Mouse (Mus musculus) liver, embryonic 14.5 days (tissue): ENCODE measurements around the gene Efna1. TPM values are rescaled to one million over a fixed set of nuclear protein-coding genes. Genes with fewer than 3 reads are reported as not detected.

Experiments used
- ATAC-seq: fragments of 200-750 bp; cut with Nextera tagmentation; 2 replicates; pipeline ENCODE4 v1.8.0; 2017; ENCODE audit warnings: moderate number of reproducible peaks, mild to moderate bottlenecking, moderate library complexity; ENCODE audit not compliant: insufficient read depth
- DNase-seq, 3 experiments: peaks; one replicate each; pipeline ENCODE4 v3.0.0-alpha.2; 2012 to 2013; ENCODE audit warnings: low read depth in 3 of 3, low spot score in 3 of 3
- H3K27ac ChIP-seq: fragments of 300-500 bp; sonication (generic); 2 replicates; pipeline ENCODE4 v1.5.1; 2014; ENCODE audit warnings: moderate library complexity, mild to moderate bottlenecking, control low read depth, inconsistent platforms
- H3K27me3 ChIP-seq: fragments of 300-500 bp; sonication (generic); 2 replicates; pipeline ENCODE4 v1.6.1; 2014; ENCODE audit warnings: mild to moderate bottlenecking, low read length, moderate library complexity; ENCODE audit not compliant: control insufficient read depth, insufficient read depth
- H3K36me3 ChIP-seq: fragments of 300-500 bp; sonication (generic); replicated peaks from 2 replicates; pipeline ENCODE4 v1.6.1; 2014; ENCODE audit warnings: low read depth; ENCODE audit not compliant: control insufficient read depth, insufficient read depth
- H3K4me1 ChIP-seq, 2 experiments: fragments of 200-500 bp in 1 of 2; fragments of 300-500 bp in 1 of 2; sonication (generic) in 1 of 2; replicated peaks; 2 replicates each; pipeline ENCODE4 v1.6.1; 2012 to 2014; ENCODE audit warnings: antibody characterized with exemption in 1 of 2, inconsistent platforms in 1 of 2, low read length in 1 of 2; ENCODE audit not compliant: control insufficient read depth in 2 of 2, insufficient read depth in 2 of 2
- H3K4me2 ChIP-seq: fragments of 300-500 bp; sonication (generic); 2 replicates; pipeline ENCODE4 v1.6.1; 2014; ENCODE audit warnings: low read depth, mild to moderate bottlenecking, control low read depth, moderate library complexity
- H3K4me3 ChIP-seq, 2 experiments: fragments of 200-500 bp in 1 of 2; fragments of 300-500 bp in 1 of 2; sonication (generic) in 1 of 2; 2 replicates each; pipeline ENCODE4 v1.5.1; 2012 to 2014; ENCODE audit warnings: low read depth in 2 of 2, low read length in 2 of 2, mild to moderate bottlenecking in 2 of 2, control low read depth in 1 of 2, inconsistent platforms in 1 of 2, moderate library complexity in 1 of 2; ENCODE audit not compliant: insufficient read depth in 1 of 2
- H3K9ac ChIP-seq: fragments of 300-500 bp; sonication (generic); replicated peaks from 2 replicates; pipeline ENCODE4 v1.6.1; 2014; ENCODE audit warnings: mild to moderate bottlenecking, control low read depth, moderate library complexity
- H3K9me3 ChIP-seq: fragments of 300-500 bp; sonication (generic); 2 replicates; pipeline ENCODE4 v1.6.1; 2016; ENCODE audit warnings: low read length, mixed read lengths; ENCODE audit not compliant: control insufficient read depth
- CTCF ChIP-seq: IDR thresholded peaks from 2 replicates; pipeline ENCODE4 v1.5.1; 2016; ENCODE audit warnings: antibody characterized with exemption, low read depth, control low read depth
- EP300 ChIP-seq: IDR thresholded peaks from 2 replicates; pipeline ENCODE4 v1.6.1; 2016; ENCODE audit warnings: antibody characterized with exemption, low read depth
- WGBS: fragments of 180-500 bp; shearing (Covaris S2); extraction: QIAGEN DNeasy Blood & Tissue Kit; methylation state at CpG from one replicate; pipeline ENCODE4 v1.1.7; 2014; ENCODE audit not compliant: insufficient replicate concordance; 5-methylcytosine and 5-hydroxymethylcytosine counted together
- polyA plus RNA-seq, 2 experiments: library from polyadenylated mRNA; depleted of rRNA in 1 of 2; stranded (reverse) in 1 of 2; unstranded in 1 of 2; fragments of >200 nt; fragmentation: Nextera tagmentation in 1 of 2; extraction: Ambion mirVana in 1 of 2; gene quantifications; 2 replicates each; pipeline versions ENCODE4 v1.2.1 to v1.2.3; 2012 to 2014

The Efna1 gene
- polyA plus RNA-seq, 2 experiments, result 2.9 to 3.7 TPM

DNA sequence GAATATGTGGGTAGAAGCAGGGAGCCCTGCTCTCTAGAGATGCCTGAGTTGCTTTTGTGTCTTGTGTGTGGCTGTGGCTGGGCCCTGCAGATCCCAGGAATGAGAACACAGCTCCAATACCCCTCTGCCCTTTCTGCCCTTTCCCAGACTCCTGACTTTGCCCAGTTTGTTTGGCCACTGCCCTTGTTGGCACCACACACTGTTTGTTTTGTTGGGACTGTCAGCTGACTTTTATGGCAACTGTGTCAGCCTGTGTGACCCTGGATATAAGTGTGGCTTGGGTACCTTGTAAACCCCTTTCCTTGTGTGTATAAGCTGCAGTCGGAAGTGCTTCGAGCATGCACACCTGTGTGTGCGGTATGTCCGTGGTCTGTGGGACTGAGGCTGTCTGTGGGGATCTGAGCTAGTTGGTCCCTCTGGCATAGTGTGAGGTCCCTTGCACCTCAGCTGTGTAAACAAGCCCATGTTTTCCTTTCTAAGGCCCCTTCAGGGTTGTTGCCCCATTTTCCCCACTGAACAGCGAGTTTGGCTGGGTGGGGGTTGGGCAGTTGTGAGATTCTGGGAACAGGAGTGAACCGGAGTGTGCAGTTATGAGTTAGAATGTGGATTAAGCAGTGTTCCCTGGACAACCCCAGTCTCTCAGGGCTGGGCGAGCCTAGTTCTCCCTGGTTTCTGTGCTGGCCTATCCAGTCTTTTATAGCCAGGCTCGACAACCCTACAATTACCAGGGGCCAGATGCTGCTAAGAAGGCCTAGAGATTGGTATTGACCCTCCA is 24.8 kb upstream of the Efna1 start:
- no peaks in the 10 kb centered on the region; the same call in 1 of the 2 replicates for H3K27me3 ChIP-seq
- H3K4me2 ChIP-seq, result no peak overlapping the region
- no peak overlapping the region for H3K4me3 ChIP-seq
- no peaks in the 10 kb centered on the region for H3K9me3 ChIP-seq
- WGBS, result 49% methylated on average over 8 of the region's 8 CpGs
- TF ChIP-seq CTCF (no peak), EP300 (no peak)
- no peak overlapping the region for H3K27ac ChIP-seq
- H3K9ac ChIP-seq, result no peak overlapping the region
- ATAC-seq (no peak), DNase-seq (no peak)
- no peaks in the 10 kb centered on the region for H3K36me3 ChIP-seq
- peaks cover 0 to 3% of the 10 kb centered on the region in 2 experiments; a peak in 1 of 4 replicates for H3K4me1 ChIP-seq

DNA sequence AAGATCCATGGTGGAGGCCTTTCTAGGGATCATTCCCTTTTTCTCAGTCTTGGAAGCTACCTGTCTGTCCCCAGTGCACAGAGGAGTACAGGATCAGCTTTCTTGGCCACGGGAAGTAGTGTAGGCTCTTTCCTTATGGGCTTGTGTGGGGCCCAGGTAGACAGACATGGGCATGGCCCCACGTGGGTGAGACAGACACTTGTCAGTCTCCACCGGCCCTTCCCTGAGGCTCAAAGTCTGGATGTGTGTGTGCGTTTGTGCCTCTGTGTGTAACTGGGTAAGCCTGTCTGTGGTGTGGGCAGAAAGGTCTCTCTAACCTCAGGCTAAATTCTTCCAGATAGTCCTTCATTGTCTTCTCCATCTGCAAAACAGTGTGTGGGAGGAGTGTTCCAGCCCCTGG is 24.2 kb upstream of the Efna1 start:
- Histone ChIP-seq H3K9me3 (no peaks in the 10 kb centered on the region), H3K27me3 (peaks cover 2% of the 10 kb centered on the region), H3K4me3 (no peak overlapping the region), H3K27ac (no peak overlapping the region), H3K4me2 (no peak overlapping the region), H3K4me1 (peaks cover 0 to 3% of the 10 kb centered on the region in 2 experiments; a peak in 1 of 4 replicates), H3K9ac (no peak overlapping the region), H3K36me3 (no peaks in the 10 kb centered on the region)
- 53% methylated on average over 4 of the region's 4 CpGs for WGBS
- TF ChIP-seq CTCF, result no peak
- ATAC-seq (no peak), DNase-seq (no peak)

DNA sequence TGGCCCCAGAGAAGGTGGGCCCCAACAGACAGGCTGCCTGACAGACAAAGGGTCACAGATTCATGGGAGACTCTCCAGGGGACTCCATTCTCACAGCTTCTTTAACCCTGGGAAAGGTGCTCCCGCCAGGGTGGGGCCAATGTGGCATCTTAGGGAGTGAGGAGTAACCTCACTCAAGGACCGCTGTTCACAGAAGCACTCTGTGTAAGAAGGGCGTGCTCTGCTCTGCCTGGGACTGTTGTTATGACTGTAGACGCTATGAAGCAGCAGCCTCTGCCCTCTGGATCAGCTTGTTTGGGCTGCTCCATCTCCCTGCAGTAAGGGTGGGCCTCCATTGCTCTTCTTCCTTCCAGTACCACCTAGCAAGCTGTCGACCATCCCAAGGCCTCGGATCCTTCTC is 23.5 kb upstream of the Efna1 start:
- Histone ChIP-seq H3K27ac (no peak overlapping the region), H3K4me2 (no peak overlapping the region), H3K4me1 (peaks cover 0 to 3% of the 10 kb centered on the region in 2 experiments; a peak in 1 of 4 replicates), H3K9ac (no peak overlapping the region), H3K36me3 (no peaks in the 10 kb centered on the region), H3K27me3 (peaks cover 6% of the 10 kb centered on the region), H3K9me3 (no peaks in the 10 kb centered on the region), H3K4me3 (no peak overlapping the region)
- no peak for DNase-seq
- 54% methylated on average over 6 of the region's 6 CpGs for WGBS
- ATAC-seq, result no peak
- TF ChIP-seq EP300, result no peak

DNA sequence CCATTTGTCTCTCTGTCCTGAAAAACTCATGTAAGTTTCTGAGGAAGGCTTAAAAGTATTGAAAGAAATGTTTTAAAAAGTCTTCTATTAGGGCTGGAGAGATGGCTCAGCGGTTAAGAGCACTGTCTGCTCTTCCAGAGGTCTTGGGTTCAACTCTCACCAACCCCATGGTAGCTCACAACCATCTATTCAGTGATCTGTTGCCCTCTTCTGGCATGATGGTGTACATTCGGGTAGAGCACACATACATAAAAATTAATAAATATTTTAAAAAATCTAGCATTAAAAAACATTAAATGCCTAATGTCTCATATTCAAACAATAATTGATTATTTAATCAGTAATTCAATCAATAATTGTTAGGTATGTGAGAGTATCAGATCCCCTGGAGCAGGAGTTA is 19.6 kb upstream of the Efna1 start:
- H3K27ac ChIP-seq, result no peak overlapping the region
- WGBS, result 39% methylated on average over 2 of the region's 2 CpGs
- TF ChIP-seq EP300, result no peak
- peak; percentile 15; the same call in 1 of the 2 replicates for TF ChIP-seq CTCF
- peaks cover 9% of the 10 kb centered on the region for H3K27me3 ChIP-seq
- no peaks in the 10 kb centered on the region for H3K36me3 ChIP-seq
- DNase-seq (no peak), ATAC-seq (no peak)
- no peak overlapping the region for H3K4me2 ChIP-seq
- no peak overlapping the region for H3K9ac ChIP-seq
- H3K4me3 ChIP-seq, result no peak overlapping the region
- peaks cover 0 to 5% of the 10 kb centered on the region in 2 experiments; a peak in 2 of 4 replicates for H3K4me1 ChIP-seq
- H3K9me3 ChIP-seq, result no peaks in the 10 kb centered on the region

DNA sequence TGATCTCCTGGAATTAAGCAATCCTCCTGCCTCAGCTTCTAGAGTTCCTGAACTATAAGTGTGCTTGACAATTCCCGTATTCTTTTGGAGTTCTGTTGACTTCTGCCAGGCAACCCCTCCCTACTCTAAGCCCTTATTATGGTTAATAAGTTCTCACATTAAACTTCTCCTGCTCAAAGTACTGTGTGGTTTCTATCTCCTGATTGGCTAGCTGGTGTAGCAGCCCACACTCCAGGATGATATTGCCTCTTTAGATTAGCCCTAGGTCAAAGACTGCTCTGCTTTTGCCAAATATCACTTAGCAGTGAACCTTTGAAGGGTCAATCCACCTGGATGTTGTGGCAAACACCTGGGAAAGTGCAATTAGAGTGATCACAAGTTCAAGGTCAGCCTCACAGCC is 19.1 kb upstream of the Efna1 start:
- Histone ChIP-seq H3K4me3 (no peak overlapping the region), H3K9me3 (no peaks in the 10 kb centered on the region), H3K27me3 (peaks cover 9% of the 10 kb centered on the region), H3K4me2 (peak overlapping the region; percentile 28; the same call in 1 of the 2 replicates), H3K27ac (no peak overlapping the region), H3K4me1 (peaks cover 0 to 5% of the 10 kb centered on the region in 2 experiments; a peak in 2 of 4 replicates), H3K9ac (no peak overlapping the region), H3K36me3 (no peaks in the 10 kb centered on the region)
- no peak for DNase-seq
- TF ChIP-seq CTCF (no peak), EP300 (no peak)
- ATAC-seq, result no peak
- WGBS, result 32% methylated on average over 1 of the region's 1 CpGs
